In genomic region chr16:35607250-35607649, GRCm38 (mm10) we compare ENCODE assay signal across 17 mouse cellular contexts.
"Had no signal": no experiment of that assay in that cellular context is flagged by ENCODE, and none has a peak within 500 bp of the region (broad histone marks: within the 10 kb centered on the region; RNA-seq: fewer than 3 reads in every experiment).

No protein-coding gene starts in this region.

- H3K4me3 ChIP-seq: kidney, embryonic 15.5 days; liver, embryonic 13.5 days; midbrain, embryonic 15.5 days; myocyte; neural tube, embryonic 13.5 days; stomach, embryonic 15.5 days had no signal

- H3K9ac ChIP-seq: kidney, embryonic 15.5 days; liver, embryonic 13.5 days; midbrain, embryonic 15.5 days; neural tube, embryonic 13.5 days; stomach, embryonic 15.5 days had no signal

- H3K27ac ChIP-seq: kidney, embryonic 15.5 days; liver, embryonic 13.5 days; midbrain, embryonic 15.5 days; neural tube, embryonic 13.5 days; stomach, embryonic 15.5 days had no signal

- H3K36me3 ChIP-seq: kidney, embryonic 15.5 days; liver, embryonic 13.5 days; midbrain, embryonic 15.5 days; neural tube, embryonic 13.5 days; stomach, embryonic 15.5 days had no signal

- H3K4me2 ChIP-seq: kidney, embryonic 15.5 days; liver, embryonic 13.5 days; midbrain, embryonic 11.5 days; midbrain, embryonic 15.5 days; neural tube, embryonic 13.5 days; stomach, embryonic 15.5 days had no signal

- ATAC-seq: intestine, postnatal 0 days; midbrain, embryonic 15.5 days had no signal

- H3K4me1 ChIP-seq: liver, embryonic 13.5 days; stomach, embryonic 15.5 days had no signal

- DNase-seq: kidney, adult 8-10 months; kidney, postnatal 14 days; kidney, postnatal 4 days; liver, embryonic 13.5 days; lung, adult 2 months; lung, postnatal 14 days; lung, postnatal 4 days; retina, postnatal 1 day; right cerebral cortex, postnatal 4 days; thymus, postnatal 25 days had no signal

- H3K27me3 ChIP-seq: midbrain, embryonic 15.5 days; neural tube, embryonic 13.5 days; stomach, embryonic 15.5 days had no signal

- H3K9me3 ChIP-seq: kidney, embryonic 15.5 days; liver, embryonic 13.5 days; midbrain, embryonic 15.5 days; neural tube, embryonic 13.5 days; stomach, embryonic 15.5 days had no signal
